Mouse (Mus musculus) heart, postnatal 25 days (tissue): ENCODE measurements around the gene Vrtn. TPM values are rescaled to one million over a fixed set of nuclear protein-coding genes. Genes with fewer than 3 reads are reported as not detected.

Experiments
- DNase-seq: peaks from one replicate; pipeline ENCODE4 v3.0.0; 2022; ENCODE audit warnings: low spot score
- intact Hi-C: fragments of 180-260 bp; cut with DNase I; formaldehyde crosslinking; loops from one replicate; pipeline ENCODE4 v1.15.1; 2025
- total RNA-seq, 2 experiments: library from RNA; stranded (reverse); gene quantifications; 2 replicates each; pipeline ENCODE4 v1.2.3; 2021

Vrtn gene
- total RNA-seq, 2 experiments from 2014 or later = not detected

DNA sequence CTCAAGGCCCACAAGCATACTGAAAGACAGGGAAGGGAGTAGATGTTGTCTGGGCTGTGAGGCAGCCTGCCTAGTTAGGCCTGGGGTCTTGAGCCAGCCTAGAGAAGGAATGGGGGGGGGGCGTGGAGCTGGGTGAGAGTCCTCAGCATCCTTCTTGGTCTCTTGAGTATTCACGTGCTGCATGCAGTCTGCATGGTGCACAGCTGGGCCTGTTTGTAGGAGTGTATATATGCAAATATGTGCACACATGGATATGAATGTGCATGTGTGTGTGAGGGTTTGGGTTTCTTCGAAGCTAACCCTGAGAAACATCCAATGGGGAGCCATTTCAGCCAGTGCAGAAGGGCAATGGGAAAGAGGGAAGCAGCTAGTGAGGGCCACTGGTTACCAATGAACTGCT, 35.2 kb downstream of the Vrtn start:
- intact Hi-C loops = no loop called here
- DNase-seq = no peak

DNA sequence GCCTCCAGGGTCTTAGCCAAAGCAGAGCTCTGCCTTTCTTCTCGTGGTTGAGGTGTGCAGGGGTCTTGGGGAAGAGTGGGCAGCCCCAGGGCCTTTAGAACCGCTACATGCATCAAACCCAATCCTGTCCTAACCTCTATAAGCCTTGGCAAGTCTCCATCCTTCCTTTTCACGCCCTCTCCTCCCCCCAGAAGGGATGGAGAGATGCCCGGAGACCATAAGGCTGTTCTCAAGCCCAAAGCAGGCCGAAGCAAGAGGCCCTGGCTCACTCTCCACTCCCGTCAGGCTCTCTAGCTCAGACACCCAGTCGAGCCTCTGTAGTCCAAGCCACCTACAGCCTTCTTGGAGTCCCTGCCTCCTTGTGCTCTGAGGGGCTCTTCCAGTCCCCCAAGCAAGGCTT, 43.8 kb downstream of the Vrtn start:
- intact Hi-C loops = no loop called here
- DNase-seq = no peak

DNA sequence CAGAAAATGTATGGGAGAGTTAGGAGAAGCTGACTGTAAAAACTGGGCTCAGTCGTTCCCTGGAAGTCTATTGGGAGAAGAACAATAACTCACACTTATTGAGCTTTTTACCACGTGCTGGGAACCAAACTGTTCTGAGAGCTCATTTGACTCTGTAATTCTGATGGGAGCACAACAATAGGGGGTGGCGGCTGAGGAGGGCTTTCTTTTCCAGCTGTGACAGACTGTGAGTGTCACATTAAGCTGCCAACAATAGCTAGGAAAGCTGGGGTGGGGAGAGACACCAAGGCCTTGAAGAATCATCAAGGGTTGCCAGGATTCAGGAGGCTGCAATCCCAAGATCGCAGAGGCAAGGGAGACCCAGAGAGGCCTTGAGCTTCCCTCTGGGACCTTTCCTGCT, 45.4 kb downstream of the Vrtn start:
- intact Hi-C loops = no loop called here
- DNase-seq = no peak

DNA sequence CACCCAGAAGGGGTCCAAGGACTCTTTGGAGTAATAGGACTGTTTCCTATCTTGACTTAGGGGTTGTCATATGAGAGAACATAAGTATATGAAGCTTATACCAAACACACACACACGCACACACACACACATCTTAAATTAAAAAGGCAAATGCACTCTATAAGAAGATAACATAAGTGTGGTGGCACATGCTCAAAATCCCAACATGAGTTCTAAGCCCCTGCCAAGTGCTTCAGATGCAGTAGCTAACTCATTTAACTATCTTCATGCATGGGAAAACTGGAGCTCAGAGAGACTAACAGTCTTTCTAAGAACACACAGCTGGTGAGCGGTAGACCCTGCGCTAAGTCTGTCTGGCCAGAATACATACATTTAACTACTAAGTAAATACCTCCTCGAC, 46.7 kb downstream of the Vrtn start:
- intact Hi-C loops = no loop called here
- no peak for DNase-seq

DNA sequence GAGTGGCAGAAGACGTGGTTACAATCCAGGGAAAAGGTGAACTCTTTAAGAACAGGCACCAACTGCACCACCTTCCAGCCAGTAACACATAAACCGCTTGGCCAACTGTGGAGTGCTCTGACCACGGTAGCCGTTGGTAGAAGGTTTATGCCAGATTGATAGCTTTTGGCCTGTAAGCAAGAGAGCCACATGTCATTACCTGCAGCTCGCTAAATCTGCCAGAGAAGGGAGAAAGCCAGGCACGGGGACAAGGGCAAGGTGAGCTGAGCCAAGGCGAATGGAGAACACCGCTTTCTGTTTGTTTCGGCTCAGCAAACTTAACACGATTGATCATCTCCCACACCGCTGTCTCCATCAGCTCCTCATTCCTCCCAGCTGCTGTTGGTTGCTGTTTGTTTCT, 48.2 kb downstream of the Vrtn start:
- no peak for DNase-seq
- intact Hi-C loops = no loop called here

DNA sequence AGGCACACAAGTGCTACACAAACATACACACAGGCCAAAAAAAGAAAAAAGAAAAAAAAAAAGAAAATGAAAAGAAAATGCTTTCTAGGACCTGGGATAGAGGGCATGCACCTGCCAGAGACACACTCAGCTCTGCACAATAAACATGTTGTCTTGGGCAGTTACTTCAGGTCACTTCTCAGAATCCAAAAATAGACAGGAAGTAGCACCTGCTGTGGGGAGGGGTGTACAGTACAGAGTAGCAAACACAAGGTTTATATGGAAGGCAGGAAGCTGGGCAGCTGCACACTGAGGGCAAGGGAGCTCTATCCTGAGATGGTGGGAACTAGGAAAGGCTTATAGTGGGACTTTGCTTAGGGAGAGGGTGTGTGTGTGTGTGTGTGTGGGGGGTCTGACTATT, 50.5 kb downstream of the Vrtn start:
- DNase-seq = no peak
- intact Hi-C loops = no loop called here

DNA sequence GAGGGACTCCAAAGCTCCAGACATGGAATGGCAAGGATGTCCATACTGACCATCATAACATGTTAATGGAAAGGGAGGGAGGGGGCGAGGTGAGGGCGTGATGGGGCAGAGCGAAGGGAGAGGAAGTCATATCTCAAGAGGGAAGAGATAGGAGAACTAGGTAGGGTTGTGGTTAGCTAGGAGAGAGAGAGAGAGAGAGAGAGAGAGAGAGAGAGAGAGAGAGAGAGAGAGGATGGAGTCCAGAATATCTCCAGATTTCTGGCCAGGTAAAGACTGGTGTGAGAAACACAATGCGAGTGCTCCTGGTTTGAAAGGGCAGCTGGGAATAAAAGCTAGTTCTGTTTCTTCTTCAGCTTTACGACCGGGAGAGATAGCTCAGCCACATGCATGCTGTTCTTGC, 51.3 kb downstream of the Vrtn start:
- intact Hi-C loops = no loop called here
- DNase-seq = no peak

DNA sequence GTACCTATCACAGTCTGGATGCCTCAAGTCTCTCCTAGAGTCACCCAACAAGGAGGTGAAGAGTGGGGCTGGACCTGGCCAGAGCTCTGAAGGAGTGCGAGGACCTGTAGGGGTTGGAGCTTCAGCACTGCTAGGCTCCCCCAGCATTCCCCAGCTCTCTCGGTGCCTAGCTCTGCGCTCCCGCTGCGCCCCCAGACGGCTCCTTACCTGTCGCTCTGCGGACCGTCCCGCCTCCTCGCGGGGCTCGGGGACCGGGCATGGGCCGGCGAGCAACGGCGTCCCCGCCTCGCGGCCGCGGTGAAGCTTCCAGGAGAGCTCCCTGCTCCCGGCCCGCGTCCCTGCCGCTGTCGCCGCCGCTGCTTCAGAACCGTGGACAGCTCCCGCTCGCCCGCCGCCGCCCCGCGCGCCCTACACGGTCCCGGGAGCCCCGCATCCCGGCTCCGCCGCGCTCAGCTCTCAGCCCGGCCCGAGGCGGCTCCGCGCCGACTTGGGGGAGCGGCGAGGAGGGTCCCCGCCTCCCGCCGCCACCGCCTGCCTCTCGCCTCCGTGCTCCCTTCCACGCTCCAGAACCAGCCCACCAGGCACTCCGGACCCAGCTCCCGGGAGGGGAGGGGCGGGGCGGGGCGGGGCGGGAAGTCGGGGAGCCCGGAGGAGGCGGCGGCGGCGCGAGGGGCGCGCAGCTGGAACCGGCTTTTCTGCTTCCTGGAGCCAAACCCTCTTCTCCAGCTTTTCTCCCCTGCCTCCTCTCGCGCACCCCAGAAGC, 57.7 kb downstream of the Vrtn start, which contains the start of gene Syndig1l:
Syndig1l (minus strand) TSS at position 513 of the 763 bp plus-strand sequence.
- intact Hi-C loops = no loop called here
- peak; percentile 3 for DNase-seq

Other genes starting within 250 kb of the Vrtn start
- 10 to 100 TPM; 58.1 to 59.2 TPM for gene Entpd5, start 232.0 kb upstream of the Vrtn start, total RNA-seq
- gene Bbof1, start 231.9 kb upstream of the Vrtn start, total RNA-seq = 1 to 10 TPM; 1.3 to 3.0 TPM
- 1 to 10 TPM; 8.4 to 8.5 TPM for gene Rnf113a2, start 223.8 kb upstream of the Vrtn start, total RNA-seq
- 100 to 1,000 TPM; 178 to 183 TPM for gene Aldh6a1, start 190.0 kb upstream of the Vrtn start, total RNA-seq
- gene Lin52, start 189.6 kb upstream of the Vrtn start, total RNA-seq = 10 to 100 TPM; 10.2 to 12.2 TPM
- gene Vsx2, start 71.3 kb upstream of the Vrtn start, total RNA-seq = not detected
- gene Abcd4, start 23.6 kb upstream of the Vrtn start, total RNA-seq = 1 to 10 TPM; 6.5 to 6.7 TPM
- not detected for gene Syndig1l, start 57.8 kb downstream of the Vrtn start, total RNA-seq
- gene Npc2, start 132.1 kb downstream of the Vrtn start, total RNA-seq = 10 to 100 TPM; 25.7 to 30.4 TPM
- gene Isca2, start 132.2 kb downstream of the Vrtn start, total RNA-seq = 10 to 100 TPM; 80.0 to 84.7 TPM
- 1 to 10 TPM; 1.8 to 2.0 TPM for gene Ltbp2, start 235.5 kb downstream of the Vrtn start, total RNA-seq